Mouse (Mus musculus) bone marrow, adult 2 months (tissue): ENCODE data around the gene Olfr986.

Experiments
- CTCF ChIP-seq: fragments of 200-500 bp; IDR thresholded peaks from 2 replicates; pipeline ENCODE4 v1.5.1; 2011; ENCODE audit warnings: low read length, control low read depth; ENCODE audit not compliant: control insufficient read depth, insufficient read depth
- POLR2A ChIP-seq: fragments of 200-500 bp; IDR thresholded peaks from 2 replicates; pipeline ENCODE4 v1.6.1; 2011; ENCODE audit warnings: low read depth, mild to moderate bottlenecking, control low read depth, low read length, borderline replicate concordance; ENCODE audit not compliant: control insufficient read depth

- TF ChIP-seq POLR2A (no peak), CTCF (no peak)
Measured at GRCm38 (mm10) chr9:40214058-40214457, 33.3 kb downstream of the Olfr986 start.
